Mouse (Mus musculus): Measurements from ENCODE around the gene Ubald1.

- TF ChIP-seq CTCF (IDR thresholded peaks at IDR 0.05; ENCODE audit: insufficient read depth, low read depth, low read length) = no peak
- peak; percentile 90 for TF ChIP-seq POLR2A (IDR thresholded peaks at IDR 0.05; ENCODE audit: insufficient read depth, low read depth, low read length)
Observed at GRCm38 (mm10) chr16:4880136-4880825, at the start of gene Ubald1.
